Mouse (Mus musculus) testis, adult 2 months (tissue): ENCODE data around the gene Zbtb37. TPM values are rescaled to one million over a fixed set of nuclear protein-coding genes. Genes with fewer than 3 reads are reported as not detected.

Experiments
- H3K27ac ChIP-seq: fragments of 200-500 bp; 2 replicates; pipeline ENCODE4 v1.5.1; 2012; ENCODE audit warnings: low read depth, low read length; ENCODE audit not compliant: control insufficient read depth, insufficient read depth
- H3K27me3 ChIP-seq: fragments of 200-500 bp; 2 replicates; pipeline ENCODE4 v1.6.1; 2012; ENCODE audit warnings: mild to moderate bottlenecking, low read length, moderate library complexity; ENCODE audit not compliant: control insufficient read depth, insufficient read depth
- H3K36me3 ChIP-seq: fragments of 200-500 bp; 2 replicates; pipeline ENCODE4 v1.6.1; 2012; ENCODE audit warnings: mild to moderate bottlenecking, low read length; ENCODE audit not compliant: control insufficient read depth, insufficient read depth
- H3K4me1 ChIP-seq: fragments of 200-500 bp; 2 replicates; pipeline ENCODE4 v1.6.1; 2012; ENCODE audit warnings: low read length; ENCODE audit not compliant: control insufficient read depth, insufficient read depth
- H3K4me3 ChIP-seq: fragments of 200-500 bp; 2 replicates; pipeline ENCODE4 v1.5.1; 2012; ENCODE audit warnings: low read depth, mild to moderate bottlenecking, low read length, moderate library complexity, mixed read lengths; ENCODE audit not compliant: control insufficient read depth
- CTCF ChIP-seq: fragments of 200-500 bp; IDR thresholded peaks from 2 replicates; pipeline ENCODE4 v1.5.1; 2012; ENCODE audit warnings: low read depth, mild to moderate bottlenecking, inconsistent platforms, low read length, moderate library complexity; ENCODE audit not compliant: control insufficient read depth, insufficient read depth, insufficient replicate concordance
- POLR2A ChIP-seq: fragments of 200-500 bp; IDR thresholded peaks from 2 replicates; pipeline ENCODE4 v1.6.1; 2012; ENCODE audit warnings: low read depth, mild to moderate bottlenecking, inconsistent platforms, low read length, moderate library complexity; ENCODE audit not compliant: control insufficient read depth
- polyA plus RNA-seq: library from polyadenylated mRNA; depleted of rRNA; stranded (reverse); fragments of >200 nt; gene quantifications from 2 replicates; pipeline ENCODE4 v1.2.3, GENCODE M21; 2012

The Zbtb37 gene
- polyA plus RNA-seq, 1 experiment = 2.4 TPM

DNA sequence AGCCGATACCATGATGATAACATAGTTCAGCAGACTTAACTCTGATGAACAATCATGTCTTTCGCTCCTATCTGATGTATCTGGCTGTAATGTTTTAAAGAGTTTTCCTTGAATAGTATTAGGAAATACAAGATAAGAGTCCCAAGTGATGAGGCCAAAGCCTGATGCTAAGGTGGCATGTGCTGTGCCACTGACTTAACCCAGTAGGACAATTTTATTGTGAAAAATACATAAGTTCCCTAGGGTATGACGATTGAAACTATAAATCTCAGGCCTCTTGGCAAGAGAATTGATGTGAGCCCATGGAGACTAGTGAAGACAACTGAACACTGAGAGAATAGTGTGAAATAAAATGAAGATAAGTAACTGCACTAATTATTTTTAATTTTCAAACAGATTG is 3.0 kb upstream of the Zbtb37 start:
- TF ChIP-seq CTCF = no peak
- no peak for TF ChIP-seq POLR2A
- Histone ChIP-seq H3K27me3 (no peaks in the 10 kb centered on the region), H3K4me3 (no peak overlapping the region), H3K4me1 (no peaks in the 10 kb centered on the region), H3K36me3 (no peaks in the 10 kb centered on the region; the same call in none of the 2 replicates), H3K27ac (no peak overlapping the region)

GRCm38 (mm10) chr1:161037026-161037425 is 2.4 kb upstream of the Zbtb37 start:
- Histone ChIP-seq H3K36me3 (no peaks in the 10 kb centered on the region; the same call in none of the 2 replicates), H3K27ac (no peak overlapping the region), H3K27me3 (no peaks in the 10 kb centered on the region), H3K4me1 (no peaks in the 10 kb centered on the region), H3K4me3 (no peak overlapping the region)
- TF ChIP-seq POLR2A = no peak
- TF ChIP-seq CTCF = no peak

GRCm38 (mm10) chr1:161036411-161036841 is 1.8 kb upstream of the Zbtb37 start:
- no peak for TF ChIP-seq POLR2A
- Histone ChIP-seq H3K4me3 (peak overlapping the region; percentile 96), H3K27ac (no peak overlapping the region), H3K27me3 (no peaks in the 10 kb centered on the region), H3K36me3 (no peaks in the 10 kb centered on the region; the same call in none of the 2 replicates), H3K4me1 (no peaks in the 10 kb centered on the region)

DNA sequence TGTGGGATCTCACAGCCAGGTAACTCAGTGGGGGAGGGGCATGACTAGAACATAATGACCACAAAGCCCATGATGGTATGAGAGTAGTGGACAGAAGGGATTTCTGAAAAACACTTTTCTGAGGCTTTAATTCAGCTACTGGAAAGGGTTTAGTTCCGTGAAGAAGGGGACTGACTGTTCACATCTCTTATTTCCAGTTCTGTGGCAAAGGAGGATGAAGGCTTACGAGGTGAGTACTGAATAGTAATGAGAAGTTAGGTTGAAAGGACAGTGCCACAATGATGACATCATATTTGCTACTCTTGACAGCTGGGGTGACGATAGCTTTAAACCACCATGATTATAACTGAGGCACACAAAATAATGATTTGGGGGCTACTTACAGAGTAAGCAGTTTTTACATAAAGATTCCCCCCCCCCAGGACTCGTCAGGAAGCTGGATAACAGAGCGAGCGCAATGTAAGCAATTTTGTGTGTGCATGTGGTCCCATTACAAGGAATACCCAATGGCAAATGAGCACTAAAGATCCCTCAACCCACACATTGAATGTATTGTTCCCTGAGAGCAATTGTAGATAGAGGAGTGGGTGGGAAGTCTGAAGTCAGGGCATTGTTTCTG is 1.2 kb upstream of the Zbtb37 start:
- Histone ChIP-seq H3K36me3 (no peaks in the 10 kb centered on the region; the same call in none of the 2 replicates), H3K27me3 (no peaks in the 10 kb centered on the region)
- no peak for TF ChIP-seq POLR2A
- TF ChIP-seq CTCF = no peak

GRCm38 (mm10) chr1:161035281-161035785 is 684 bp upstream of the Zbtb37 start:
- Histone ChIP-seq H3K36me3 (no peaks in the 10 kb centered on the region; the same call in none of the 2 replicates), H3K4me1 (no peaks in the 10 kb centered on the region), H3K27me3 (no peaks in the 10 kb centered on the region), H3K4me3 (peak overlapping the region; percentile 96), H3K27ac (peak overlapping the region; percentile 96)
- TF ChIP-seq POLR2A (no peak), CTCF (no peak)

More for the DNA sequence above, 1.2 kb upstream of the Zbtb37 start:
- Histone ChIP-seq H3K27ac (peak overlapping the region; percentile 96), H3K4me3 (peak overlapping the region; percentile 96), H3K4me1 (no peaks in the 10 kb centered on the region)

GRCm38 (mm10) chr1:161033856-161034434 is 704 bp downstream of the Zbtb37 start:
- H3K36me3 ChIP-seq = no peaks in the 10 kb centered on the region; the same call in none of the 2 replicates
- no peak for TF ChIP-seq CTCF
- TF ChIP-seq POLR2A = no peak
- H3K4me3 ChIP-seq = peak overlapping the region; percentile 96
- peak overlapping the region; percentile 55 for H3K27ac ChIP-seq
- H3K4me1 ChIP-seq = no peaks in the 10 kb centered on the region
- no peaks in the 10 kb centered on the region for H3K27me3 ChIP-seq

DNA sequence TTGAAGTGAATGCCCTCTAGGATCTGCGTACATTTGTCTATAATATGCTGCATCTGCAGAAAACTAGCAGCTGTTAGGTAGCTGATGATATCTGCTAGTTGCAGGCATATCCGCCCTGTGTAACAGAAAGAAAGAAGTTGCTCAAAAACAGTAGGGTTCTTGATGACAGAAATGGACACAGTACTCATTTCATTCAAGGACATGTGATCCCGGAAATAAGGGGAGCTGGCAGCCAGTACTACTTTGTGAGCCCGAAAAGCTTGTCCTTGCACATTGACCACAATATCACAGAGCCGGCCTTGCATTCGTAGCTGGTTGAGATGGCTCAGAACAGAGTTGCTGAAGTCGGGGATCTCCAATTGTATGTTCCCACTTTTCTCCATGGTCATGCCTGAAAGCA is 2.3 kb downstream of the Zbtb37 start:
- no peak for TF ChIP-seq POLR2A
- no peak for TF ChIP-seq CTCF
- Histone ChIP-seq H3K4me3 (no peak overlapping the region), H3K27ac (no peak overlapping the region), H3K4me1 (no peaks in the 10 kb centered on the region), H3K27me3 (no peaks in the 10 kb centered on the region), H3K36me3 (no peaks in the 10 kb centered on the region; the same call in 1 of the 2 replicates)
